Mouse (Mus musculus): ENCODE measurements around the gene Zfp212. TPM values are rescaled to one million over a fixed set of nuclear protein-coding genes. Genes with fewer than 3 reads are reported as not detected.

Gene Zfp212
- polyA plus RNA-seq (2017; shearing (Covaris generic)): 36.3 TPM

GRCm38 (mm10) chr6:47920447-47921340 is at the start of gene Zfp212:
TSS of gene Zfp212 (plus strand) at chr6:47920476.

GRCm38 (mm10) chr6:47877058-47877457 is 43.2 kb upstream of the Zfp212 start, which contains the start of gene Zfp282:
TSS of gene Zfp282 (plus strand) at chr6:47877204.

GRCm38 (mm10) chr6:47953191-47953726 is 33.0 kb downstream of the Zfp212 start, which contains the start of gene Zfp956:
TSS of gene Zfp956 (plus strand) at chr6:47953390.

Other genes starting within 250 kb of the Zfp212 start
- 68.8 TPM for gene Pdia4, start 107.0 kb upstream of the Zfp212 start, polyA plus RNA-seq (2017; shearing (Covaris generic))
- not detected for gene Zfp786, start 89.6 kb upstream of the Zfp212 start, polyA plus RNA-seq (2017; shearing (Covaris generic))
- 15.6 TPM for gene Zfp398, start 84.8 kb upstream of the Zfp212 start, polyA plus RNA-seq (2017; shearing (Covaris generic))
- gene Zfp282, start 43.3 kb upstream of the Zfp212 start, polyA plus RNA-seq (2017; shearing (Covaris generic)): 4.3 TPM
- 26.3 TPM for gene Zfp956, start 32.9 kb downstream of the Zfp212 start, polyA plus RNA-seq (2017; shearing (Covaris generic))
- gene Zfp777, start 128.4 kb downstream of the Zfp212 start, polyA plus RNA-seq (2017; shearing (Covaris generic)): 34.0 TPM
- gene Zfp746, start 166.1 kb downstream of the Zfp212 start, polyA plus RNA-seq (2017; shearing (Covaris generic)): 49.3 TPM

Measured in effector memory CD4-positive, alpha-beta T cell, adult 5 months (primary cell).